Mouse (Mus musculus) megakaryocyte-erythroid progenitor cell, adult 5-6 weeks (primary cell): ENCODE measurements around the gene Acsm2. TPM values are rescaled to one million over a fixed set of nuclear protein-coding genes. Genes with fewer than 3 reads are reported as not detected.

Experiments
- ATAC-seq: replicated peaks from 2 replicates; pipeline ENCODE4 v1.8.0; 2016; ENCODE audit warnings: mild to moderate bottlenecking, inconsistent platforms; ENCODE audit not compliant: severe bottlenecking, poor library complexity, low FRiP score, low TSS enrichment
- total RNA-seq, 2 experiments: library from RNA; stranded (forward) in 1 of 2; stranded (reverse) in 1 of 2; fragments of 200-1000, 215-1000 nt in 1 of 2; fragments of >200 nt in 1 of 2; fragmentation: Nextera tagmentation in 1 of 2; gene quantifications; 2 replicates each; pipeline ENCODE4 v1.2.3; 2014 to 2017

The Acsm2 gene
- total RNA-seq (2014; fragmentation: Nextera tagmentation) (not detected in 2 replicates), total RNA-seq (2017) (not detected in 2 replicates)

DNA sequence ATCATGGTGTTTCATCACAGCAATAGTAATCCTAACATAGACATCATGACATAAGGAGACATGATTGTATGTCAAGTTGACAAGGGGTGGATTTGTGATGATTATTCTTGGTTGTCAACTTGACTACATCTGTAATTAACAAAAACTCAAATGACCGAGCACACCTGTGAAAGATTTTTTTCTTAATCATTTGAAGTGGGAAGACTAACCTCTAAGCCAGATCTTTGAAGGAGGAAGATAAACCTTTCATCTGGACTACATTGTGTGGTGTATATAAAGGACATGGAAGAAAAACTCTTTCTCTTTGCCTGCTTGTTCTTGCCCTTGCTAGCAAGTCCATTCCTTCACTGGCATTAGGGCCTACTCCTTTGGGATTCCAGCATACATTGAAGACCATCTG, at the start of gene Acsm2:
Gene Acsm2 (plus strand): TSS at position 301 of the 400 bp plus-strand sequence.
- no peak for ATAC-seq

GRCm38 (mm10) chr7:119511143-119511542, 43.0 kb upstream of the Acsm2 start:
- ATAC-seq, result no peak

DNA sequence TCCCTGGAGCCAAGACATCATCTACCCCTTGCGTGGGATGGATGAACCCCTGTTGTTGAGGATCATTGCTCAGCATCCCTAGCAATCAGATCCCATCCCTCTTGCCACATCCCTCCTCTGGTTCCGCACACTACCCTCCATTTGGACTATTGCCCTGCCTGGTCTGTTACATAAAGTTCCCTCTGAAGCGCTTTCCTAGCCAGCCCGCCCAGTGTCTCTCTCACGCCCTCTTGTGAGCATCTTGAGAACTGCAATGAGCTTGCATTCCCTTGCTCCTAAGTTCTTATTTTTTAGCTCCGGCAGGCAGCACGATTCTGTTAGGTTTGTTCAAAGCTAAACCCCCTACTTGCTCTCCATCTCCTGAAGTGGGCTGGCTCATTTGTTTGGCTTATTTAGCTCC, 41.1 kb upstream of the Acsm2 start:
- ATAC-seq, result no peak

DNA sequence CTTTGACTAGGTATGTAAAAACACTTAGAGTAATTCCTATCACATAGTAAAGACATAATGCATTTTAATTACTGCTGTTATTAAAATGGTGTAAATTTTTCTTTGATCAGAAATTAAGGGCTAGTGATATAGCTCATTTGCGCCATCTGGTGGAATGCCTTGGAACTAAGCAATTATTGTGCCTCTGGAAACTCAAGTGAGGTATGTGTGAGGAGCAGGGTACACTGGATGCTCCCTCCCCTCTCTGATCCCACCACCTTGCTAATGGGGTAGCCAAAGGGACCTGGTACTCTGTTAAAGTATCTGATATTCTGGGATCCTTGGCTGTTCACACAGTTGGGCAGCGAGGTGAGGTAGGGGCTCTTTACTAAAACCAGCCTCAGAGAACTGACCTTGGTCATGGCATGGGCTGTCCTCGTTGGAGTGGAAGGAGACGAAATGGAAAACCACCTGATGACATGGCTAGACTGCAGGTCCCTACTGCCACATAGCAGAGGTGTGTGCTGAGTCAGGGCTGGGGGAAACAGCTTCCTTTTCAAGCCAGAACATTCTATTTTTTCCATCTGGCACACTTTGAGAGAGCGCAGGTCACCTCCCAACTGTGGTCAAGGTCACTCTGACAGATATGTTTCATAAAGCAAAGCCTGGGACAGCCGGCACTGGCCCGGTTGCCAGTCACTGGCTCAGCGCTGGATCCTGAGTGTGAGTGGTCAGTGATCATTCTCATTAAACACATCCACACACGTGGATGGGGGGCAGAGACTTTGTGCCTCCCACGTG, 38.5 kb upstream of the Acsm2 start:
- ATAC-seq, result peak; percentile 71

GRCm38 (mm10) chr7:119516272-119516558, 37.9 kb upstream of the Acsm2 start:
- no peak for ATAC-seq

- no peak for ATAC-seq
These were observed 35.0 kb upstream of the Acsm2 start, which contains the start of gene Acsm5 for GRCm38 (mm10) chr7:119519163-119519562. Acsm5 (plus strand) TSS chr7:119519463.

DNA sequence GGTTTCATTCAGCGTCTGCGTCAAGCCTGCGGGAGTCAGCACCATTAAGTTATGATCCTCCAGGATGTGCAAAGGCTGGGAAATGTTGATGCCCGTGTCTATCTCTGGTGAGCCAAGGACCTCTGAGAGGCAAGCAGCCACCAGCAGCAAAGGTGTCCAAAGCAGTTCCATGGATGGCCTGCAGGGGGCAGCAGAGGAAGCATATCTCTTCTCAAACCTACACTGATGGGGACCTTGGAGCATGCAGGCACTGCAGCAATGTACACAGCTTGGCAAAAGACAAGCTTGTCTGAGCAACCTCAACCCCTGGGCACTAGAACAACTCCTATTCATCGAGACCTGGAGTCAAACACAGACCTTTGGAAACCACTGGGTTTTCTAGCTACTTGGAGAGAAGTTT, 34.5 kb upstream of the Acsm2 start:
- ATAC-seq, result 0 out of 2 replicates have a peak, but pooled peaks have one; percentile 62

- no peak for ATAC-seq
These were observed 32.3 kb upstream of the Acsm2 start for GRCm38 (mm10) chr7:119521816-119522215.

DNA sequence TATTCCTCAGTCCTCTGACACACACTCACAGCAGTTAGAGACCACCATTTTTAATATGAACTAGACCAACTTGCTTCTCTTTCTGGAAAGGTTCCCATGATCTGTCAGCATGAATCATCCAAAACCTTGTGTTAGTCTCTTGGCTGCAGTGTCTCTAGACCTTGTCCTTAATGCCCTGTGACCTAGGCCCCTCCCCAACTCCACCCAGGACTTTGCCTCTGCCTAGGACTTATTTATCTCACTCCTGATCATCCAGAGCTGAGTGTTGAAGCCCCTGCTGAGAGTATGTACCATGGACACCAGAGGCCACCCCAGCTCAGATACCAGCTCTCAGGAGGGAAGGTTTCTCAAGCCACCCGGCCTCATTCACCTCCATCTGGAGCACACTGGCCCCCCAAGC, 31.8 kb upstream of the Acsm2 start:
- ATAC-seq, result no peak

DNA sequence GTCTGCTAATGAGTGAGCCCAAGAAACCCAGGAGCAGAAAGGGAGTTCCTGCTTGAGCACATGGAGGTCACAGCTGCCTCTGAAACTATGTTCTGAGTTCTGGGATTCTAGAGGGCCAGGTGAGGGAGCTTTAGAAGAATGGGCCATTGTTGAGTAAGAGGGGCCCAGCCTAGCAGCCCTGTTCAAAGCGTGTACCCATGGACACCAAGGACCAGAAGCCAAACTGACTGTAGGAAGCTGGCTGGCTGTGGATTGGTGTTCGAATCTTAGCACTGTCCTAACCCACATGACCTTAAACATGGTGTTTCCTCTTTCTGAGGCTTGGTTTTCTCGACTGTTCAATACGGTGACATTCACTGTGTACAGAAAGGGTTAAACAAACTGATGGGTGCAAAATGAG, 30.8 kb upstream of the Acsm2 start, which contains the start of gene Pdilt:
Gene Pdilt (minus strand): TSS at position 101 of the 400 bp plus-strand sequence.
- no peak for ATAC-seq

DNA sequence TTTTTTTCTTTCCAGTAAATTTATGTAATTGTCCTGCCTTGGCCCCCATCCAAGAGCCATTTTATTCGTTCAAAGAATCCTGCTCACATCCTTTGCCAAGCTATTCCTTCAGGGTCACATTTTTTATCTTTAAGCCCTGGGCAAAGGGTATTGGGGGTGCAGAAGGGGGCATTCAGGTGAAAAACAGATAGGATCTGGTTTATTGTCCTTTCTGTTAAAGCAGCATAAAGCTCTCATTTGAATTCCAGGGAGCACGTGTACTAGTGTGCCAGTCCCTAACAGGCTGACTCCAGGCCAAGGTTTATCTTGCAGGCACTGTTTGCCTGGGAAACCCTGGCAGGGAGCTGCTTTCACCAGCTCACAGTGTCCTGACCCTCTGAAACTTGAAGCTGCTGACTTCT, 28.3 kb upstream of the Acsm2 start:
- ATAC-seq, result no peak

DNA sequence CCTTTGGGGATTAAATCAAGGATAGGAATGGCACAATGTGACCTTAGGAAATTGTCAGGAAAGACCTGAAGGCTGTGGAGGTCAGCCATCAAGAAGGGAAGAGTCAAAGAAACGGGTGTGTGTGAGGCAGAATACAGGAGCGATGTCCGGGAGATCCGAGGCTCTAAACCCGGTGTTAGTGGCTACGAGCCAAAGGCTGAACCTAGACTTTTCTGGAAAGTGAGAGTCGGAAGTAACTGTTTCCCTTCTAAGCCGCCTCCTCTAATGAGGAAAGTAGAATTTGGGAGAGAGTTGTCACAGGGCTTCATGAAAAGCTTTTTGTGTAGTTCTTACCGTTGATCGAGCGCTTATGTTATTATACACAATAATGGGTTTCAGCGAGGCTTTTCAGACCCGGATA, 27.7 kb upstream of the Acsm2 start:
- ATAC-seq, result no peak

GRCm38 (mm10) chr7:119527135-119527534, 27.0 kb upstream of the Acsm2 start:
- no peak for ATAC-seq

DNA sequence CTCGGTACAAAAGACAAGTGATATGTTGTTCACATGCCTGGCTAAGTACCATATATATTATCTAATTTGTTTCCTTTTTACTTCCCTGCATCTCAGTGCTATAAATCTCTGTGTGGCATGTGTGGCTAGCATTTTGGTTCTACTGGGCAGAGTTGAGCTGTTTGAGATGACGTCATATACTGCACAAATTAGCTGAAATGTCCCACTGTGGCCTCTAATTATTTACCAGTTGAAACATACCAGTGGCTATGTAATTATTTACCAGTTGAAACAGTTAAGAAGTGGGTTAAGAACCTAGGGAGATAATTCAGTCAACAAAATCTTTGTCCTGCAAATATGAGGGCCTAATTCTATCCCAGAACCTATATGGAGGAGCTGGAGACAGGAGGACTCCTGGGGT, 26.6 kb upstream of the Acsm2 start:
- ATAC-seq, result no peak

DNA sequence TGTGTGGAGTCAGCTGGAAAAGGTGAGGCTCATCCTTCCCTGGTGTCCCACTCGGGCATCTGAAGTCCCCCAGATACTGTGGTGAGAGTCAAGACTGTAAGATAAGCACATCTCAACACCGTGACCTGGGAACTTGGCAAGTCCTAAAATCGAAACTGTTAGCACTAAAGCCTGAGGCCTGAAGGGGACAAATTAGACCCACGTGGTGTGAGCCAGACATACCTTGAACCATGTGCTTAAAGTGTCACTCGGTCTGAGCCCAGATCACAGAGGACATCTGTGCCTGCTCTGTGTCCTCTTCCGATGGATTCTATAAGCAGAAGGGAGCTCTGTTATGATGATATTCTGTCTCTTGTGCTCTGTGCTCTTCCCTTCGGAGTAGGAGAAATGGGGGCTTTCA, 25.5 kb upstream of the Acsm2 start:
- no peak for ATAC-seq

DNA sequence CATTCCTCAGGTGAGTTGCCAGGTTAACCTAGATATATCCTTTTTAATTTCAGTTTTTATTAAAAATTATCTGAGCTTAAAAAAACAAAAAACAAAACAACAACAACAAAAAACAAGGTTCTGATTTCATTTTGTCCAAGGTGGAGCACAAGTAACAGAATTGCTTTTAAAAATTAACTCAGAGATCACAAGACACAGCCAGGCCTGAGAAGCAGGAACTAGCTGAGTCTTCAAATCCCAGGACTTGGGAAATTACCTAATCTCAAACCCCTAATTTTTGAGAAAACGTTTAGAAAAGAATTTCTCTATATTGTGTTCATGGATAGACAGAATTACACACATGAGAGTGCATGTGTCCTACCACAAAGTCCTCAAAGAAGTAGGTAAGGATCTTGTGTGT, 21.2 kb upstream of the Acsm2 start:
- ATAC-seq, result no peak

DNA sequence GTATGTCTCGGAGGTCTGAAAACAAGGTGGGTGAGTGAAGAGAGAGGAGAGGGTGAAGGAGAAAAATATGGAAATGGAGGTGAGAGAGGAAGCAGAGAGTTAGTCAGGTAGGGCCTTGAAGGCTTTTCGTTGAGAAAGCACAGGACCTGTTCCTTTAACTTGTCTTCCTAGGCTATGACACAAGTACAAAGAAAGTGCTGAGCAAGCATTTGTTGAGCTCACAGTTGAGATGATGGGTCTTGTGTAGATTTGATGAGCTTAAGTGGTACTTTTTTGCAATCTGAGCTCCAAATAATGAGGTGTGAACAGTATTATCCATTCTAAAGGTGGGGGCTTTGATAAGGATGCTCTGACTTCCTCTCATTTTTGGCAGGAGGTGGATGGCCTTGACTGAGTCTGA, 19.8 kb upstream of the Acsm2 start:
- no peak for ATAC-seq

DNA sequence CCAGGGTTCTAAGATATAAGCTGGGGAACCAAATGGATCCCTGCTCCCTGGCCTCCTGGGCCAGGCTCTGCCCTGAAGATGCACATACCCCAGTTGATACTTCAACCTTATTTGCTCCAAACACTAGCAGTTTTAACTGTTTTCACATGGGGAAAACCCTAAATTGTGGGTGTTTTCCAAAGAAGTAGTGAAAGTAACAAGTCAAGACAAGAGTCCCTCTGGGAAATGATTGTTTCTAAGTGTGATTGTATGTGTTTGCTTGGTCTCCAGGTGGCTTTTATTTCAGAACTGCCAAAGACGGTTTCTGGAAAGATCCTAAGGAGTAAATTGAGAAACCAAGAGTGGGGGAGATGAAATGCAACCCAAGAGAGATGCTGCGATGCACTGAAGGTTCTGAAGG, 11.7 kb upstream of the Acsm2 start:
- no peak for ATAC-seq

GRCm38 (mm10) chr7:119545572-119545971, 8.6 kb upstream of the Acsm2 start:
- no peak for ATAC-seq

DNA sequence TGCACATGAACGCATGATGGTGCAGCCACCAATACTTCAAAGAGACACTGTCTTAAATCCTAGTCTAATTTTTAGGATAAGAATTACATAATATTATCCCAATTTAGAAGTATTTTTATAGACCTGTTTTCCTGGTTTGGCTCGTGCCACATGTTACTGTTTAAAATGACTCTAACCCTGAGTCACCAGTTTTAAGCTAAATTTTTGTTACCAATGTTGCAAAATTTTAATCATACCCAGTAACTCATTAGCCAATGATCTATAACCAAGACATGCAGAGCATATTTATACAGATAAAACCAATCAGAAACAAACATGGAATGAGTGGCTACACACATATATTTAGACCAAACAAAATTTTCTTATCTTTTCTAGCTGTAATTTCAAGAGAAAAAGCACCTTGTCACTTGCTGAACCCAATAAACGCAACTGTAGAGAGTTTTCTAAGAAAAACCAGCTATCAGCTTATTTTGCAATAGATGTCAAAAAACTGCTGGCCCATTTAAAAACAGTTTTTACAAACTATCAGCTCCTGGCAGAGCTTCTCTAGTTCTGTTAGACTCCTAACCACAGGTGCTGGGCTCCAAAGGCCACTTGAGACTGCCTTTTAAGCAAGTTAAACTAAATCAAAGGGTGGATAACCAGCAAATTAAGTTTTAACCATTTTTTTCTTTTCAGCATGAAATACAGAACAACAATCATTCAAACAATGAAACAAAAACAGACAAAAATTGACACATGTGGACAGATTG, 3.5 kb upstream of the Acsm2 start:
- ATAC-seq, result no peak
